Mouse (Mus musculus) limb, embryonic 11.5 days (tissue): ENCODE results near the gene Cldn10. TPM values are rescaled to one million over a fixed set of nuclear protein-coding genes. Genes with fewer than 3 reads are reported as not detected.

Experiments used
- ATAC-seq: fragments of 200-750 bp; cut with Nextera tagmentation; 2 replicates; pipeline ENCODE4 v1.8.0; 2017; ENCODE audit warnings: low read depth; ENCODE audit not compliant: insufficient number of reproducible peaks, low FRiP score, low TSS enrichment
- DNase-seq: peaks from one replicate; pipeline ENCODE4 v3.0.0-alpha.2; 2015; ENCODE audit warnings: low spot score
- H3K27ac ChIP-seq: fragments of 300-500 bp; sonication (generic); replicated peaks from 2 replicates; pipeline ENCODE4 v1.5.1; 2014; ENCODE audit warnings: low read depth, mild to moderate bottlenecking, low read length
- H3K27me3 ChIP-seq: fragments of 300-500 bp; sonication (generic); 2 replicates; pipeline ENCODE4 v1.6.1; 2014; ENCODE audit warnings: mild to moderate bottlenecking, low read length, mixed read lengths; ENCODE audit not compliant: control insufficient read depth, insufficient read depth
- H3K36me3 ChIP-seq: fragments of 300-500 bp; sonication (generic); 2 replicates; pipeline ENCODE4 v1.6.1; 2014; ENCODE audit warnings: mild to moderate bottlenecking, low read length, moderate library complexity, mixed read lengths; ENCODE audit not compliant: control insufficient read depth, insufficient read depth
- H3K4me1 ChIP-seq: fragments of 300-500 bp; sonication (generic); 2 replicates; pipeline ENCODE4 v1.6.1; 2014; ENCODE audit warnings: low read length, mixed read lengths; ENCODE audit not compliant: control insufficient read depth, insufficient read depth
- H3K4me2 ChIP-seq: fragments of 300-500 bp; sonication (generic); 2 replicates; pipeline ENCODE4 v1.6.1; 2014; ENCODE audit warnings: low read depth, mild to moderate bottlenecking, moderate library complexity; ENCODE audit not compliant: severe bottlenecking
- H3K4me3 ChIP-seq: fragments of 300-500 bp; sonication (generic); 2 replicates; pipeline ENCODE4 v1.5.1; 2014; ENCODE audit warnings: low read depth, low read length
- H3K9ac ChIP-seq: fragments of 300-500 bp; sonication (generic); 2 replicates; pipeline ENCODE4 v1.6.1; 2014; ENCODE audit warnings: mild to moderate bottlenecking, low read length
- H3K9me3 ChIP-seq: fragments of 300-500 bp; sonication (generic); 2 replicates; pipeline ENCODE4 v1.6.1; 2016; ENCODE audit warnings: low read length; ENCODE audit not compliant: control insufficient read depth
- WGBS: fragments of 180-500 bp; shearing (Covaris S2); extraction: QIAGEN DNeasy Blood & Tissue Kit; methylation state at CpG from one replicate; pipeline ENCODE4 v1.1.7; 2014; 5-methylcytosine and 5-hydroxymethylcytosine counted together
- polyA plus RNA-seq: library from polyadenylated mRNA; unstranded; fragments of >200 nt; fragmentation: Nextera tagmentation; extraction: Ambion mirVana; gene quantifications from 2 replicates; pipeline ENCODE4 v1.2.1, GENCODE M21; 2014

The Cldn10 gene
- polyA plus RNA-seq, 1 experiment from 2014 or later = 1.2 TPM

DNA sequence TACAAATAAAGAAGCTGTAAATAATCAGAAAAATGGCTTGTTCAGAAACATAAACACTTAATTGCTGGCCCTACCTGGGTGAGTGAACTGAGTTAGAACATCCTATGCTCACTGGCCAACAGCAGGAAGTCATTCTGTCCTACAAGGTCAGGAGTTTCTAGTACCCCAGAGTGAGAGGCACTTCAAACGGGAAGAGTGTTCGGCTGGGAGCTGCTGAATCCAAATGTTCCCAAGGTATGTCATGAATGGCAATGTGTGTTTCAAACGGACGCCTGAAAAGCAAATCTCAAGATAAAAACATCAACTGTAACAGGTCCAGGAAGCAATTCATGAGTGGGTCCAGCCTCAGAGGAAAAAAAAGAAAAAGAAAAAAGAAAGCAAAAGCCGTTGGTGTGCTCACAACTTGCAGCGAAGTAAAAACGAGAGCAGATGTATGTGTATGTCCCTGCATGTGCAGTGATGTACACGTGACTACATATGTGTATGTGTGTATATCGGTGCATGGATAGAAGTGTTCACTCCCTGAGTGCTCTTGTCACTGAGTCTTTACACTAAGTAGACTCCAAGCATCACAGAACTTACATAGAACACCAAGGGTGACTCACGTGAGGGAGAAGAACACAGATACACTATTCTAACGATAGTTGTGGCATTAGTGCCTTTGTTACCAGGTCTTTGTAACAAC, 62.4 kb downstream of the Cldn10 start:
- Histone ChIP-seq H3K9me3 (no peaks in the 10 kb centered on the region), H3K4me1 (peaks cover 6% of the 10 kb centered on the region; the same call in 1 of the 2 replicates), H3K4me2 (no peak overlapping the region), H3K27me3 (no peaks in the 10 kb centered on the region), H3K27ac (no peak overlapping the region), H3K36me3 (no peaks in the 10 kb centered on the region), H3K4me3 (no peak overlapping the region), H3K9ac (no peak overlapping the region)
- 78% methylated on average over 11 of the region's 11 CpGs for WGBS
- DNase-seq (no peak), ATAC-seq (no peak)

DNA sequence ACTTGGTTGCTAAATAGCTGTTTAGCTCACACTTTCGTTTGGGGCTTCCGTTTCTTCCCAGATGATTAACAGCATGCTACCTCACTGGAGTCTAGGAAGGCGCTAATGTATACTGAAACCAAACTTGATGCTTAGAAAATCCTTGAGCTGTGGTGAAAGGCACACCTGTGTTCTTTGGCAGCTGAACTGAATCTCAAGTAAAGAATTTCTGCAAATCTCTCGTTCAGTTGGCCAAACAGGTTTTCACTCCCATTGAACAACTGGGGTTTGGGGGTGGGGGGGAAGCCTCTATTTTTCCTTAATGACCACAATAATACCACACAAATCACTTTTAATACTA, 63.0 kb downstream of the Cldn10 start:
- H3K27ac ChIP-seq = no peak overlapping the region
- H3K4me2 ChIP-seq = no peak overlapping the region
- 48% methylated on average over 4 of the region's 4 CpGs for WGBS
- ATAC-seq (no peak), DNase-seq (no peak)
- H3K9ac ChIP-seq = no peak overlapping the region
- no peaks in the 10 kb centered on the region for H3K9me3 ChIP-seq
- H3K4me1 ChIP-seq = peaks cover 10% of the 10 kb centered on the region; the same call in 1 of the 2 replicates
- no peak overlapping the region for H3K4me3 ChIP-seq
- H3K27me3 ChIP-seq = no peaks in the 10 kb centered on the region
- H3K36me3 ChIP-seq = no peaks in the 10 kb centered on the region

GRCm38 (mm10) chr14:118851496-118852107, 63.9 kb downstream of the Cldn10 start:
- Histone ChIP-seq H3K27me3 (peaks cover 4% of the 10 kb centered on the region; the same call in 1 of the 2 replicates), H3K9me3 (no peaks in the 10 kb centered on the region), H3K4me2 (no peak overlapping the region), H3K9ac (no peak overlapping the region), H3K4me1 (peaks cover 10% of the 10 kb centered on the region; the same call in 1 of the 2 replicates), H3K4me3 (no peak overlapping the region), H3K27ac (no peak overlapping the region), H3K36me3 (no peaks in the 10 kb centered on the region)
- DNase-seq = no peak
- 37% methylated on average over 6 of the region's 6 CpGs for WGBS
- ATAC-seq = no peak

DNA sequence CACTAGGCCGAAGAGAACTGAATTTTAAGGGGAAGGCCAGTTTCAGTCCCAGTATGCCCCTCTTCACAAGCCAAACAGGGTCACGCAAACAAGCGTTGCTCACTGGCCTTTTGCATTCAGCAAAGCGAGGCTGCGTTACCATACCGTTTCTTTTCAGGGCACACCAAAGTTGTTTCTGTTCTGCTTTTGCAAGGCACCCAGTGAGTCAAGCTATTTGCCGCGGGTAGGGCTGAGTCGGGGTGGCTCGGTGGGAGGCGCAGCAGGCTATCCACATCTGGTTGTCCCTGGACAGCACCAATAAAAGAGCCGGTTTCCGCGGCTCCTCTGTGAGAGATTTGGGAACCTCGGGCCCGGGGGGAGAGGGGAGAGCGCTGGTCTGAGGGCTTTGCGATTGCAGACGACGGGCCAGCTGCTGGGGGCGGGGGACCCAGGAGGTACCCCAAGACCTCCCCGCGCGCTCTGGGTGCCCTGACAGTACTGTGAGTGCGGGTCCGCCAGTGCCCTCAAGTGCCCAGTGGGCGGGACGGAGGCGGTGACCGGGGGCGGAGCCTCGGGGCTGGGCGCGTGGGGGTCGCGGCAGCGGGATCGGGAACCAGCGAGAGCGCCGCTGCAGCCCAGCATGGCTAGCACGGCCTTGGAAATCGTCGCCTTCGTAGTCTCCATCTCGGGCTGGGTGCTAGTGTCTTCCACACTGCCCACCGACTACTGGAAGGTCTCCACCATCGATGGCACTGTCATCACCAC, 66.8 kb downstream of the Cldn10 start:
- Histone ChIP-seq H3K36me3 (no peaks in the 10 kb centered on the region), H3K4me2 (peak overlapping the region; percentile 90), H3K9me3 (no peaks in the 10 kb centered on the region), H3K27ac (no peak overlapping the region), H3K4me1 (peaks cover 15% of the 10 kb centered on the region; the same call in 1 of the 2 replicates), H3K9ac (peak overlapping the region; percentile 50), H3K4me3 (peak overlapping the region; percentile 50), H3K27me3 (peaks cover 4% of the 10 kb centered on the region; the same call in 1 of the 2 replicates)
- ATAC-seq (peak; percentile 57), DNase-seq (peak; percentile 79)
- WGBS = 1% methylated on average over 48 of the region's 48 CpGs

GRCm38 (mm10) chr14:118855141-118855800, 67.6 kb downstream of the Cldn10 start:
- WGBS = under 1% methylated on average over 28 of the region's 28 CpGs

GRCm38 (mm10) chr14:118856563-118856962, 68.9 kb downstream of the Cldn10 start:
- ATAC-seq (no peak), DNase-seq (no peak)
- no peak overlapping the region for H3K27ac ChIP-seq
- H3K4me3 ChIP-seq = no peak overlapping the region
- no peaks in the 10 kb centered on the region for H3K36me3 ChIP-seq
- peaks cover 15% of the 10 kb centered on the region; the same call in 1 of the 2 replicates for H3K4me1 ChIP-seq
- H3K27me3 ChIP-seq = peaks cover 4% of the 10 kb centered on the region; the same call in 1 of the 2 replicates
- no peak overlapping the region for H3K4me2 ChIP-seq
- 85% methylated on average over 6 of the region's 6 CpGs for WGBS
- no peaks in the 10 kb centered on the region for H3K9me3 ChIP-seq
- H3K9ac ChIP-seq = no peak overlapping the region

More at GRCm38 (mm10) chr14:118855141-118855800, 67.6 kb downstream of the Cldn10 start:
- Histone ChIP-seq H3K27ac (no peak overlapping the region), H3K4me2 (peak overlapping the region; percentile 90), H3K36me3 (no peaks in the 10 kb centered on the region), H3K9me3 (no peaks in the 10 kb centered on the region), H3K4me1 (peaks cover 15% of the 10 kb centered on the region; the same call in 1 of the 2 replicates), H3K4me3 (peak overlapping the region; percentile 50), H3K27me3 (peaks cover 4% of the 10 kb centered on the region; the same call in 1 of the 2 replicates), H3K9ac (peak overlapping the region; percentile 50)
- DNase-seq = peak; percentile 53
- peak; percentile 40 for ATAC-seq

GRCm38 (mm10) chr14:118858318-118858717, 70.6 kb downstream of the Cldn10 start:
- DNase-seq (no peak), ATAC-seq (no peak)
- Histone ChIP-seq H3K4me2 (no peak overlapping the region), H3K4me1 (peaks cover 15% of the 10 kb centered on the region; the same call in 1 of the 2 replicates), H3K27me3 (peaks cover 4% of the 10 kb centered on the region; the same call in 1 of the 2 replicates), H3K4me3 (no peak overlapping the region), H3K36me3 (no peaks in the 10 kb centered on the region), H3K9me3 (no peaks in the 10 kb centered on the region), H3K9ac (no peak overlapping the region), H3K27ac (no peak overlapping the region)
- 9% methylated on average over 6 of the region's 6 CpGs for WGBS

DNA sequence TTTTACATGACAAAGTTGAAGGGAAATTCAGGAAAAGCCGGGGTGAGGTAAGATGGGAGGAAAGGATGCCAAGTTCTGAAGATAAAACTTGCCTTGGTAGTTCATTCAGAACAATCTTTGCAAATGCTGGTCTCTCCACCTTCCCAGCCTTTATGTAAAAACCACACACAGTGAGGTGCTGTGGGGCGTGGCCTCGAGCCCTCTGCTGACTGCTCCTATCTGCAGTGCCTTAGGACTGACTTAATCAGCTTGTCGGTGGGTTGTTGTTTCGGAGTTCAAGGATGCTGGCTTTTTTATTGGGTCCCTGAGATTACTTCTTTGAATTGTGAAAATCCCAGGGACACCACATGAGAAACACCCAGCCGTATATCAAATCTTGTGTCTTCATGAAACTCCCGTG, 74.5 kb downstream of the Cldn10 start:
- Histone ChIP-seq H3K27ac (no peak overlapping the region), H3K4me1 (peaks cover 5% of the 10 kb centered on the region; the same call in 1 of the 2 replicates), H3K4me3 (no peak overlapping the region), H3K27me3 (no peaks in the 10 kb centered on the region), H3K9me3 (no peaks in the 10 kb centered on the region), H3K9ac (no peak overlapping the region), H3K4me2 (no peak overlapping the region), H3K36me3 (no peaks in the 10 kb centered on the region)
- no peak for ATAC-seq
- WGBS = 55% methylated on average over 7 of the region's 7 CpGs
- DNase-seq = no peak
